Mouse (Mus musculus): Measurements from ENCODE around the gene Gm853. TPM values are rescaled to one million over a fixed set of nuclear protein-coding genes. Genes with fewer than 3 reads are reported as not detected.

Gm853 gene
- polyA plus RNA-seq, 1 experiment from 2014 or later, result not detected

DNA sequence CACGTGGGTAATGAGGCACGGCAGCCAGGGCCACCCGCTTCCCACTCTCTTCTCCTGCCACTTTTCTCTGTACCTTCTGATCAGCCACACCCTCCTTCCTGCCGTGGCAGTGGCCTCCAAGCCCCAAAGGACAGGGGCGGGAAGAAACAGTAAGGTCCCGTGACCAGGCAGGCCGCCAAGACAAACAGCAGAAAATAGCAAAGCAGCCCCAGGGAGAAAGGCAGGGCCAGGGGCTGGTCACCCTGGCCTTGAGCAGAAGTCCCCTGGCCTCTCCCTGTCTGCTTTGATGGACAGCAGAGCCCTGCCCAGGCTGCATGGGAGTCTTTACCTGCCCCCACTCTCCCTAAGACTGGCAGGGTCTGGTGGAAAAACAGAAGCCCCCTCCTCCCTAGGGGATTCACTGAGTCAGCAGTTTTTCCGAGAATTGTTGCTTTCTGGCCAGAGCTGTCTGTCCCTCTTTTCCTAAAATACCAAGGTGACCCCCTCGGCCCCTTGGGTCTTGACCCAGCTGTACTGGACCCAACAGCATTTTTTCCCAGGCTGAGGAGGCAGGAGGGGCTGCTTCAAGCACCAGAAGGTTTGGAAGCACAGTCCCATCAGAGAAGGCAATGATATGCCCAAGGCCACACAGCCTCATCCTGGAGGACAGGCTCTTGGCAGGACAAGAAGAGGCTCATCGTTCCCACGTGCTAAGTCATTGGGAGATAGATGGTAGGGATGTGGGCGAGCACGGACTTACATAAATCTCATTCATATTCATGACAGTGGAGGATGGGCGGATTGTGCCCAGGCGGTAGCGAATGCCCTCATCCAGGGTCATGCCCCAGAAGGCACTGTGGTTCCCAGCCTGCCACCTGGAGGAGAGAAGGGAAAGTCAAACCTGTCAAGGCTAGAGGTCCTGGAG, 53.7 kb downstream of the Gm853 start:
- peaks cover 69 to 78% of the 10 kb centered on the region in 2 experiments for H3K4me1 ChIP-seq (ENCODE audit: control insufficient read depth in 2 of 2, insufficient read depth in 2 of 2, low read length in 2 of 2)
- ATAC-seq (ENCODE audit: insufficient number of reproducible peaks, insufficient read depth, low FRiP score, low read depth), result peak; percentile 66
- peak overlapping the region; percentile 65 for H3K9ac ChIP-seq (ENCODE audit: low read length)
- H3K27me3 ChIP-seq (ENCODE audit: control insufficient read depth, insufficient read depth, low read length), result no peaks in the 10 kb centered on the region
- H3K36me3 ChIP-seq (ENCODE audit: control insufficient read depth, insufficient read depth, low read length), result peaks cover 10% of the 10 kb centered on the region
- peak overlapping the region in 1 of 2 experiments; percentile 19; a peak in 2 of 4 replicates for H3K4me3 ChIP-seq (ENCODE audit: control insufficient read depth in 1 of 2, insufficient read depth in 1 of 2, low read depth in 1 of 2, low read length in 2 of 2)
- 32% methylated on average over 16 of the region's 16 CpGs for WGBS
- no peaks in the 10 kb centered on the region for H3K9me3 ChIP-seq (ENCODE audit: control insufficient read depth, low read length)
- peak overlapping the region; percentile 80 to 91 for H3K27ac ChIP-seq (replicated peaks in 1 of 2; ENCODE audit: control insufficient read depth in 1 of 2, insufficient read depth in 1 of 2, low read depth in 2 of 2, low read length in 2 of 2)
- peak overlapping the region; percentile 58 for H3K4me2 ChIP-seq (ENCODE audit: low read length)

DNA sequence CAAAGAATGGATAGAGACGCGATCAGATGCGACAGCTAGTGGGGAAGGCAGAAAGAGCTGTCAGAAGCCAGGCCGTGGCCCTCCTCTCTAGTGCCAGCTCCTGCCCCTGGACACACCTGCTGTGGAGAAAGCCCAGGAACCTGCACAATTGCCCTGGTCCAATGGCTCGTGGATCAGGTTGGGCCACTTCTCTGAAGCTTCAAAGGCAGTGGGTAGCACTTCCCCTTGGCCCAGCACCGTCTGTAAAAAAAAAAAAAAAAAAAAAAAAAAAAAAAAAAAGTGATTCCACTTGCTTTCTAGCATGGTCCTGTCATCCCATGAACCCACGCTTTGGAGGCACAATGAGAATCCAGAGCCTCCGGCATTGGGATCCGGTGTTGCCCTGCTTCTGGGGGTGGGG, 54.4 kb downstream of the Gm853 start:
- Histone ChIP-seq H3K27ac (replicated peaks in 1 of 2; ENCODE audit: control insufficient read depth in 1 of 2, insufficient read depth in 1 of 2, low read depth in 2 of 2, low read length in 2 of 2) (peak overlapping the region; percentile 80 to 91), H3K4me3 (ENCODE audit: control insufficient read depth in 1 of 2, insufficient read depth in 1 of 2, low read depth in 1 of 2, low read length in 2 of 2) (peak overlapping the region in 1 of 2 experiments; percentile 19; a peak in 2 of 4 replicates), H3K4me1 (ENCODE audit: control insufficient read depth in 2 of 2, insufficient read depth in 2 of 2, low read length in 2 of 2) (peaks cover 69 to 78% of the 10 kb centered on the region in 2 experiments), H3K36me3 (ENCODE audit: control insufficient read depth, insufficient read depth, low read length) (peaks cover 10% of the 10 kb centered on the region), H3K9me3 (ENCODE audit: control insufficient read depth, low read length) (no peaks in the 10 kb centered on the region), H3K4me2 (ENCODE audit: low read length) (peak overlapping the region; percentile 58), H3K27me3 (ENCODE audit: control insufficient read depth, insufficient read depth, low read length) (no peaks in the 10 kb centered on the region), H3K9ac (ENCODE audit: low read length) (peak overlapping the region; percentile 65)
- no peak for ATAC-seq (ENCODE audit: insufficient number of reproducible peaks, insufficient read depth, low FRiP score, low read depth)
- WGBS, result 28% methylated on average over 9 of the region's 9 CpGs

GRCm38 (mm10) chr4:130167321-130167720, 54.9 kb downstream of the Gm853 start:
- peaks cover 10% of the 10 kb centered on the region for H3K36me3 ChIP-seq (ENCODE audit: control insufficient read depth, insufficient read depth, low read length)
- no peaks in the 10 kb centered on the region for H3K9me3 ChIP-seq (ENCODE audit: control insufficient read depth, low read length)
- WGBS, result 65% methylated on average over 22 of the region's 22 CpGs
- no peak overlapping the region for H3K4me3 ChIP-seq (ENCODE audit: control insufficient read depth in 1 of 2, insufficient read depth in 1 of 2, low read depth in 1 of 2, low read length in 2 of 2)
- H3K4me2 ChIP-seq (ENCODE audit: low read length), result peak overlapping the region; percentile 58
- peak overlapping the region; percentile 65 for H3K9ac ChIP-seq (ENCODE audit: low read length)
- ATAC-seq (ENCODE audit: insufficient number of reproducible peaks, insufficient read depth, low FRiP score, low read depth), result no peak
- peaks cover 66 to 78% of the 10 kb centered on the region in 2 experiments for H3K4me1 ChIP-seq (ENCODE audit: control insufficient read depth in 2 of 2, insufficient read depth in 2 of 2, low read length in 2 of 2)
- H3K27ac ChIP-seq (replicated peaks in 1 of 2; ENCODE audit: control insufficient read depth in 1 of 2, insufficient read depth in 1 of 2, low read depth in 2 of 2, low read length in 2 of 2), result peak overlapping the region; percentile 80 to 91; a peak in 3 of 4 replicates
- no peaks in the 10 kb centered on the region for H3K27me3 ChIP-seq (ENCODE audit: control insufficient read depth, insufficient read depth, low read length)

GRCm38 (mm10) chr4:130166592-130166991, 55.6 kb downstream of the Gm853 start:
- Histone ChIP-seq H3K36me3 (ENCODE audit: control insufficient read depth, insufficient read depth, low read length) (peaks cover 10% of the 10 kb centered on the region), H3K9me3 (ENCODE audit: control insufficient read depth, low read length) (no peaks in the 10 kb centered on the region), H3K27ac (replicated peaks in 1 of 2; ENCODE audit: control insufficient read depth in 1 of 2, insufficient read depth in 1 of 2, low read depth in 2 of 2, low read length in 2 of 2) (peak overlapping the region; percentile 4; a peak in 2 of 4 replicates), H3K9ac (ENCODE audit: low read length) (no peak overlapping the region), H3K4me1 (ENCODE audit: control insufficient read depth in 2 of 2, insufficient read depth in 2 of 2, low read length in 2 of 2) (peaks cover 60 to 77% of the 10 kb centered on the region in 2 experiments), H3K4me2 (ENCODE audit: low read length) (no peak overlapping the region), H3K27me3 (ENCODE audit: control insufficient read depth, insufficient read depth, low read length) (no peaks in the 10 kb centered on the region), H3K4me3 (ENCODE audit: control insufficient read depth in 1 of 2, insufficient read depth in 1 of 2, low read depth in 1 of 2, low read length in 2 of 2) (no peak overlapping the region)
- 70% methylated on average over 8 of the region's 8 CpGs for WGBS
- no peak for ATAC-seq (ENCODE audit: insufficient number of reproducible peaks, insufficient read depth, low FRiP score, low read depth)

GRCm38 (mm10) chr4:130166061-130166460, 56.1 kb downstream of the Gm853 start:
- no peak for ATAC-seq (ENCODE audit: insufficient number of reproducible peaks, insufficient read depth, low FRiP score, low read depth)

GRCm38 (mm10) chr4:130164121-130164520, 58.1 kb downstream of the Gm853 start:
- Histone ChIP-seq H3K4me2 (ENCODE audit: low read length) (peak overlapping the region; percentile 60; the same call in 1 of the 2 replicates), H3K4me1 (ENCODE audit: control insufficient read depth in 2 of 2, insufficient read depth in 2 of 2, low read length in 2 of 2) (peaks cover 50 to 73% of the 10 kb centered on the region in 2 experiments), H3K27me3 (ENCODE audit: control insufficient read depth, insufficient read depth, low read length) (no peaks in the 10 kb centered on the region), H3K9ac (ENCODE audit: low read length) (peak overlapping the region; percentile 71), H3K27ac (replicated peaks in 1 of 2; ENCODE audit: control insufficient read depth in 1 of 2, insufficient read depth in 1 of 2, low read depth in 2 of 2, low read length in 2 of 2) (peak overlapping the region; percentile 19 to 81), H3K9me3 (ENCODE audit: control insufficient read depth, low read length) (no peaks in the 10 kb centered on the region), H3K36me3 (ENCODE audit: control insufficient read depth, insufficient read depth, low read length) (peaks cover 10% of the 10 kb centered on the region), H3K4me3 (ENCODE audit: control insufficient read depth in 1 of 2, insufficient read depth in 1 of 2, low read depth in 1 of 2, low read length in 2 of 2) (no peak overlapping the region)
- no peak for ATAC-seq (ENCODE audit: insufficient number of reproducible peaks, insufficient read depth, low FRiP score, low read depth)
- 74% methylated on average over 6 of the region's 6 CpGs for WGBS

More at GRCm38 (mm10) chr4:130166061-130166460, 56.1 kb downstream of the Gm853 start:
- peaks cover 10% of the 10 kb centered on the region for H3K36me3 ChIP-seq (ENCODE audit: control insufficient read depth, insufficient read depth, low read length)
- no peak overlapping the region for H3K9ac ChIP-seq (ENCODE audit: low read length)
- WGBS, result 81% methylated on average over 18 of the region's 18 CpGs
- peak overlapping the region in 1 of 2 experiments; percentile 4; a peak in 2 of 4 replicates for H3K27ac ChIP-seq (replicated peaks in 1 of 2; ENCODE audit: control insufficient read depth in 1 of 2, insufficient read depth in 1 of 2, low read depth in 2 of 2, low read length in 2 of 2)
- H3K4me3 ChIP-seq (ENCODE audit: control insufficient read depth in 1 of 2, insufficient read depth in 1 of 2, low read depth in 1 of 2, low read length in 2 of 2), result no peak overlapping the region
- peaks cover 59 to 77% of the 10 kb centered on the region in 2 experiments for H3K4me1 ChIP-seq (ENCODE audit: control insufficient read depth in 2 of 2, insufficient read depth in 2 of 2, low read length in 2 of 2)
- no peak overlapping the region for H3K4me2 ChIP-seq (ENCODE audit: low read length)
- H3K27me3 ChIP-seq (ENCODE audit: control insufficient read depth, insufficient read depth, low read length), result no peaks in the 10 kb centered on the region
- no peaks in the 10 kb centered on the region for H3K9me3 ChIP-seq (ENCODE audit: control insufficient read depth, low read length)

DNA sequence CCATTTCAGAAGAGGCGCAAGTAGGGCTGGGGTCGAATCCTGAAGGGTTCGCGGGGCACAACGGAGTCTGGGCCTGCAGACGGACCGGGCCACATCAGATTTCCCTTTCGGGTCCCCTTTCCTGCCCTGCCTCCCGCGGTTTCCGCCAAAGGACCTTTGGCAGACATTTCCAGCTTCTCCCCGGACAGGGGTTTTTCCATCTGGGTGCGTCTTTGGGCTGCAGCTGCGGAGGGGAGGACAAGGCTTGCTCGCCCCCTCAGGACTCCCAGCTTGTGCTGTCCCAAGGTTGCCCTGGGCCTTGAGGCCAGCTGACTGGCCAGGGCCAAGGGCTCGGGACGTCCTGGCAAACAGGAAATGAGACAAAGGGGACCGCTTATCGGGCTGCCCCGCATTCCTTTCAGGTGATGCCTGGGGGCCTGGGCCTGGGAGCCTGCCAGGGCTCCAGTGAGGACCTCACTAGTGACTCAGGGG, 58.8 kb downstream of the Gm853 start:
- H3K36me3 ChIP-seq (ENCODE audit: control insufficient read depth, insufficient read depth, low read length), result peaks cover 10% of the 10 kb centered on the region
- H3K4me3 ChIP-seq (ENCODE audit: control insufficient read depth in 1 of 2, insufficient read depth in 1 of 2, low read depth in 1 of 2, low read length in 2 of 2), result peak overlapping the region; percentile 8 to 27
- peak overlapping the region; percentile 71 for H3K9ac ChIP-seq (ENCODE audit: low read length)
- WGBS, result 2% methylated on average over 20 of the region's 20 CpGs
- peaks cover 44 to 66% of the 10 kb centered on the region in 2 experiments for H3K4me1 ChIP-seq (ENCODE audit: control insufficient read depth in 2 of 2, insufficient read depth in 2 of 2, low read length in 2 of 2)
- peak; percentile 32 for ATAC-seq (ENCODE audit: insufficient number of reproducible peaks, insufficient read depth, low FRiP score, low read depth)
- H3K4me2 ChIP-seq (ENCODE audit: low read length), result peak overlapping the region; percentile 60
- H3K27ac ChIP-seq (replicated peaks in 1 of 2; ENCODE audit: control insufficient read depth in 1 of 2, insufficient read depth in 1 of 2, low read depth in 2 of 2, low read length in 2 of 2), result peak overlapping the region; percentile 19 to 81
- no peaks in the 10 kb centered on the region for H3K9me3 ChIP-seq (ENCODE audit: control insufficient read depth, low read length)
- H3K27me3 ChIP-seq (ENCODE audit: control insufficient read depth, insufficient read depth, low read length), result no peaks in the 10 kb centered on the region
